Mouse (Mus musculus) brain, embryonic 14.5 days (tissue): ENCODE measurements at regions not wholly inside any gene's neighbourhood (a gene's known extent, or its start where the extent isn't known, plus 50 kb on each side); places are given as distances from the start of the nearest gene placed in this dataset.

Source experiments
- CTCF ChIP-seq: fragments of 200-500 bp; IDR thresholded peaks from 2 replicates; pipeline ENCODE4 v1.5.1; 2012; ENCODE audit warnings: inconsistent platforms, mild to moderate bottlenecking, moderate library complexity, borderline replicate concordance; ENCODE audit not compliant: insufficient read depth, insufficient read length; ENCODE audit errors: extremely low read depth
- POLR2A ChIP-seq: fragments of 200-500 bp; IDR thresholded peaks from 2 replicates; pipeline ENCODE4 v1.6.1; 2012; ENCODE audit warnings: mild to moderate bottlenecking, inconsistent platforms, borderline replicate concordance; ENCODE audit not compliant: poor library complexity, insufficient read depth, insufficient read length, severe bottlenecking; ENCODE audit errors: extremely low read depth

DNA sequence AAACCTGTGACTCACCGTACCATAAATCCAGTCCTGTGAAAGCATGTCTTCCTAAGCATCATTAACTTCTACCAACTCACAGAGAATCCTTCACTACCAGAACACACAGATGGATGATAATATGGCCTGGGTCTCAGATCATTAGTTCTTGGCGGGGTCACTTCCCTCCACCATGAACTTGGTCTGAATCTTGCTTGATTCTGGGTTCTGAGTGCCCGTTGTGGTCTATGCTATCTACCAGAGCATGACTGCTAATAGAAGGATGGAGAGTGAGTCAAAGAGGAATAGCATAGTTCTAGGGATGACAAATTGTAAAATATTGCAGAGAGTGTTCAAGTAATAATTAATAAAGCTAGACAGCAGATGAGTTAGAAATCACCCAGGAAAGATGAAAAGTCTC lies 221.3 kb upstream of the Mki67 start:
- TF ChIP-seq CTCF (no peak), POLR2A (no peak)
